10 mouse cellular contexts compared by ENCODE assay signal in the genomic region with DNA sequence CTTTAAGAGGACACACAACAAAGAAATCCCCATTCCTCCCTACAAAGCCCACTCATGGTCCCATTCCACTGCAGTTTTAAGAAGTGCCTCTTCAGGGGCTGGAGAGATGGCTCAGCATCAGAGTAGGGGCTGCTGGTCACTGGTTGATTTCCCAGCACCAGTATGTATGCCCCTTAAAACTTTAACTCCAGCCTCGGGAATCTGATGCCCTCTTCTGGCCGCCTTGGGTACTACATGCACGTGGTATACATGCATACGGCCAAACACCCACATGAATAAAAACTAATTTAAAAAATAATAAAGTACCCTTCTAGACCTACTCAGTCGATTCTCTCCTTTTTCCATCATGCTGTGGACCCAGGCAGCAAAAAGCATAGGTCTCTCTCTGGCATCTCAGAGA. TPM values are rescaled to one million over a fixed set of nuclear protein-coding genes. Genes with fewer than 3 reads are reported as not detected.
A peak's percentile ranks its signal among the peaks of the same experiment; 100 is the strongest.
DNase-seq lines count a peak whose midpoint lies in the region; ATAC-seq and TF ChIP-seq lines count a peak whose summit lies in the region.
"Had no signal": no experiment of that assay in that cellular context is flagged by ENCODE, and none has a peak within 500 bp of the region (broad histone marks: within the 10 kb centered on the region; RNA-seq: fewer than 3 reads in every experiment).

No protein-coding gene starts in this region.

- TF ChIP-seq POLR2A in cerebellum, adult 2 months (IDR thresholded peaks at IDR 0.05; ENCODE audit: borderline replicate concordance, insufficient read depth, low read length): no peak

- WGBS in midbrain, embryonic 11.5 days: 10% methylated on average over 5 of the region's 5 CpGs
- WGBS in midbrain, embryonic 16.5 days: 11% methylated on average over 5 of the region's 5 CpGs
- WGBS in cerebellum, adult 2 months: 20% methylated on average over 5 of the region's 5 CpGs
- 17% methylated on average over 5 of the region's 5 CpGs for WGBS in lung, embryonic 14.5 days

- no peak overlapping the region for H3K4me2 ChIP-seq in midbrain, embryonic 11.5 days
- H3K4me2 ChIP-seq in midbrain, embryonic 16.5 days (ENCODE audit: low read length): no peak overlapping the region
- no peak overlapping the region for H3K4me2 ChIP-seq in lung, embryonic 14.5 days
- H3K4me2 ChIP-seq: heart, embryonic 15.5 days had no signal

- peaks cover 3% of the 10 kb centered on the region; the same call in 1 of the 2 replicates for H3K36me3 ChIP-seq in midbrain, embryonic 11.5 days (ENCODE audit: control insufficient read depth, insufficient read depth, low read length)
- peaks cover 21% of the 10 kb centered on the region for H3K36me3 ChIP-seq in midbrain, embryonic 16.5 days (ENCODE audit: control insufficient read depth, insufficient read depth, low read length)
- H3K36me3 ChIP-seq in lung, embryonic 14.5 days (ENCODE audit: insufficient read depth): no peaks in the 10 kb centered on the region
- H3K36me3 ChIP-seq: heart, embryonic 15.5 days had no signal

- no peak overlapping the region for H3K4me3 ChIP-seq in midbrain, embryonic 11.5 days (ENCODE audit: low read depth, low read length)
- H3K4me3 ChIP-seq in midbrain, embryonic 16.5 days (ENCODE audit: low read depth, low read length): no peak overlapping the region
- no peak overlapping the region for H3K4me3 ChIP-seq in cerebellum, adult 2 months (replicated peaks; ENCODE audit: insufficient read depth, low read depth, low read length)
- no peak overlapping the region for H3K4me3 ChIP-seq in lung, embryonic 14.5 days (ENCODE audit: low read depth, low read length)
- H3K4me3 ChIP-seq: heart, embryonic 15.5 days; myocyte had no signal

- H3K4me1 ChIP-seq in midbrain, embryonic 11.5 days (ENCODE audit: control insufficient read depth, insufficient read depth, low read length): no peaks in the 10 kb centered on the region
- H3K4me1 ChIP-seq in midbrain, embryonic 16.5 days (ENCODE audit: control insufficient read depth, insufficient read depth, low read length): no peaks in the 10 kb centered on the region
- H3K4me1 ChIP-seq in cerebellum, adult 2 months (ENCODE audit: control insufficient read depth, insufficient read depth, low read length): no peaks in the 10 kb centered on the region
- no peaks in the 10 kb centered on the region for H3K4me1 ChIP-seq in lung, embryonic 14.5 days (ENCODE audit: insufficient read depth)
- H3K4me1 ChIP-seq: heart, embryonic 15.5 days had no signal

- no peak overlapping the region for H3K27ac ChIP-seq in midbrain, embryonic 11.5 days (ENCODE audit: low read depth, low read length)
- no peak overlapping the region for H3K27ac ChIP-seq in midbrain, embryonic 16.5 days (ENCODE audit: low read length)
- no peak overlapping the region for H3K27ac ChIP-seq in cerebellum, adult 2 months (ENCODE audit: insufficient read depth, low read length)
- H3K27ac ChIP-seq in lung, embryonic 14.5 days (ENCODE audit: low read depth): no peak overlapping the region
- H3K27ac ChIP-seq: heart, embryonic 15.5 days had no signal

- H3K9ac ChIP-seq in midbrain, embryonic 11.5 days (ENCODE audit: low read length): no peak overlapping the region
- no peak overlapping the region for H3K9ac ChIP-seq in midbrain, embryonic 16.5 days (ENCODE audit: low read depth, low read length)
- H3K9ac ChIP-seq in lung, embryonic 14.5 days: no peak overlapping the region
- H3K9ac ChIP-seq: heart, embryonic 15.5 days had no signal

- ATAC-seq in midbrain, embryonic 11.5 days (ENCODE audit: low FRiP score): no peak
- no peak for ATAC-seq in midbrain, embryonic 16.5 days
- ATAC-seq in granulocyte monocyte progenitor cell, adult 5-6 weeks (replicated peaks; ENCODE audit: poor library complexity, severe bottlenecking): peak; percentile 48; the same call in 1 of the 2 replicates
- ATAC-seq in lung, embryonic 14.5 days (ENCODE audit: insufficient read depth): no peak

- H3K27me3 ChIP-seq in midbrain, embryonic 11.5 days (ENCODE audit: control insufficient read depth, insufficient read depth, low read length): no peaks in the 10 kb centered on the region
- H3K27me3 ChIP-seq in midbrain, embryonic 16.5 days (ENCODE audit: control insufficient read depth, insufficient read depth, low read depth, low read length): no peaks in the 10 kb centered on the region
- no peaks in the 10 kb centered on the region for H3K27me3 ChIP-seq in cerebellum, adult 2 months (ENCODE audit: control insufficient read depth, insufficient read depth, low read length)
- no peaks in the 10 kb centered on the region for H3K27me3 ChIP-seq in lung, embryonic 14.5 days (ENCODE audit: insufficient read depth, low read length)
- H3K27me3 ChIP-seq: heart, embryonic 15.5 days had no signal

- peak; percentile 71 for TF ChIP-seq CTCF in cerebellum, adult 2 months (IDR thresholded peaks at IDR 0.05; ENCODE audit: borderline replicate concordance, insufficient read depth, low read depth, low read length)
- TF ChIP-seq CTCF in lung, embryonic 14.5 days (IDR thresholded peaks at IDR 0.05; ENCODE audit: low read depth): peak; percentile 77

- H3K9me3 ChIP-seq in midbrain, embryonic 11.5 days (ENCODE audit: control insufficient read depth, low read length): no peaks in the 10 kb centered on the region
- H3K9me3 ChIP-seq in midbrain, embryonic 16.5 days (replicated peaks; ENCODE audit: control insufficient read depth, low read length, poor library complexity, severe bottlenecking): no peaks in the 10 kb centered on the region
- no peaks in the 10 kb centered on the region for H3K9me3 ChIP-seq in lung, embryonic 14.5 days (ENCODE audit: low read depth, low read length)
- H3K9me3 ChIP-seq: heart, embryonic 15.5 days had no signal

- peak; percentile 57 for DNase-seq in cerebellum, adult 11 months
- no peak for DNase-seq in cerebellum, adult 11-12 months
- DNase-seq in midbrain, embryonic 11.5 days (ENCODE audit: low spot score, missing footprints): peak; percentile 94
- peak; percentile 44 to 80 for DNase-seq in cerebellum, adult 2 months
- peak; percentile 75 for DNase-seq in lung, embryonic 14.5 days
- peak; percentile 46 for DNase-seq in spleen, adult 12 weeks (ENCODE audit: low spot score)

RNA-seq across cellular contexts. Expression of a gene that starts 28.9 kb away (rescaled TPM):
- 0.38 and 0.39 TPM in 2 replicates for polyA plus RNA-seq in midbrain, embryonic 11.5 days (2014; fragmentation: Nextera tagmentation; extraction: Ambion mirVana)
- polyA plus RNA-seq in midbrain, embryonic 16.5 days (2015; fragmentation: Nextera tagmentation; extraction: Ambion mirVana): 11.3 and 13.9 TPM in 2 replicates
- polyA plus RNA-seq in cerebellum, adult 2 months (2012; rRNA removed): 102 and 117 TPM in 2 replicates
- total RNA-seq in granulocyte monocyte progenitor cell, adult 5-6 weeks (2014; fragmentation: Nextera tagmentation): not detected in 2 replicates
- total RNA-seq in granulocyte monocyte progenitor cell, adult 5-6 weeks (2017): not detected in 2 replicates
- 0.07 TPM in 1 of 2 replicates, not detected in the other for polyA plus RNA-seq in lung, embryonic 14.5 days (2014; fragmentation: Nextera tagmentation; extraction: Ambion mirVana)
- polyA plus RNA-seq: myocyte had no signal

RNA-seq across cellular contexts. Expression of a gene that starts 36.7 kb away (rescaled TPM):
- polyA plus RNA-seq in midbrain, embryonic 11.5 days (2014; fragmentation: Nextera tagmentation; extraction: Ambion mirVana): 2.0 and 3.2 TPM in 2 replicates
- 4.6 and 5.1 TPM in 2 replicates for polyA plus RNA-seq in midbrain, embryonic 16.5 days (2015; fragmentation: Nextera tagmentation; extraction: Ambion mirVana)
- 17.2 and 19.5 TPM in 2 replicates for polyA plus RNA-seq in cerebellum, adult 2 months (2012; rRNA removed)
- total RNA-seq in granulocyte monocyte progenitor cell, adult 5-6 weeks (2014; fragmentation: Nextera tagmentation): not detected in 2 replicates
- not detected in 2 replicates for total RNA-seq in granulocyte monocyte progenitor cell, adult 5-6 weeks (2017)
- polyA plus RNA-seq in lung, embryonic 14.5 days (2014; fragmentation: Nextera tagmentation; extraction: Ambion mirVana): 3.1 and 4.8 TPM in 2 replicates
